Mouse (Mus musculus) heart, adult 18-20 months (tissue): ENCODE data around the gene Sik1. TPM values are rescaled to one million over a fixed set of nuclear protein-coding genes. Genes with fewer than 3 reads are reported as not detected.
"Not testable (repeated sequence)": the region's sequence is repeated elsewhere in the genome, so short reads cannot be mapped to it uniquely, and the experiment has no call there.

Experiments used
- DNase-seq, 2 experiments: peaks; one replicate each; pipeline ENCODE4 v3.0.0; 2021 to 2022; ENCODE audit warnings: mixed read lengths in 1 of 2
- long read RNA-seq, 2 experiments: library from polyadenylated mRNA; stranded (forward); transcript quantifications; one replicate each; pipeline ENCODE4 v2.0.0; 2021
- total RNA-seq, 2 experiments: library from RNA; stranded (reverse); gene quantifications; 2 replicates each; pipeline ENCODE4 v1.2.3; 2021

Gene Sik1
- total RNA-seq = 10 to 100 TPM; 50.5 to 54.1 TPM
- long read RNA-seq, experiment 1 = 0 reads
- long read RNA-seq, experiment 2, partial matches to known transcripts = 1 of 4 reads
- long read RNA-seq, experiment 2, other reads (novel, unspliced or antisense) = 3 of 4 reads

DNA sequence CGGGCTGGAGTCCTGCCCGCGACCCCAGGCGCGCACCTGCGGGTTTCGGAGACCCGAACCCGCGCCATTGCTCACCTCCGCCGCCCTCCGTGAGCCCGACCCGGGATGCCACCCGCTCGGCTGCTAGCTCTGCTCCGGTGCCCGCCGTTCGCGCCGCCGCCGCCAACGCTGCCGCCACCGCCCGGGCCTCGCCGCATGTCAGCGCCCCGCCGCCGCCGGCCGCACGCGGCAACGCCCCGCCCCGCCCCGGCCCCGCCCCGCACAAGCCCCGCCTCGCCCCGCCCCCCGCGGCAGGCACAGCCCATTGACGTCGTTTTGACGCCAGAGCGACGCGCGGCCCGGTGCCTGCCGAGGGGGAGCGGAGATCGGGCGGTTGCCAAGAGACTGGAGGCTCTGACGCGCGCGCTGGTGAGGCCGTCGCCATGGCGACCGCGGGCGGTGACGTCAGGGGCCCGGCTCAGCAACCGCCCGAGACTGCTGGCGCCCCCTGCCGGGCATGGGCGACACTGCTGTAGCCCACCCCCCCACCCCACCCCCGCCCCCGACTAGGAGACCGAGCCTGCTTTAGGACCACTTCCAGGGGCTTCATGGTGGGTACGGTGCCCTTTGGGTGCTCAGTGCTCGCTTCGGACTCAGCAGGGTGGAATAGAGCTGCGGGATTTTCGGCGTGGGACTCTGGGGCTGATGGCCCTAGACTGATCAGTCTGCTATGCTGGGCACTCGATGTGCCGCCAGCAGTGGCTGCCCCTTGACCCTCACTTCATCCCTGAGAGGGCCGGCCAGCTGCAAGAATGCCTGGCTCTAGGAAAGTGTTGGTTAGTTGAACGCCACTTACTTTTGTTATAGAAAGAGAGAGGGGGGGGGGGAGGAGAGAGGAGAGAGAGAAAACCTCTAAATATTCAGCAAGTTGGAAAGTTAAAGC lies at the start of gene Sik1:
Gene Sik1 (minus strand): TSS at position 208 of the 922 bp plus-strand sequence.
- DNase-seq = peak; percentile 96 to 98

DNA sequence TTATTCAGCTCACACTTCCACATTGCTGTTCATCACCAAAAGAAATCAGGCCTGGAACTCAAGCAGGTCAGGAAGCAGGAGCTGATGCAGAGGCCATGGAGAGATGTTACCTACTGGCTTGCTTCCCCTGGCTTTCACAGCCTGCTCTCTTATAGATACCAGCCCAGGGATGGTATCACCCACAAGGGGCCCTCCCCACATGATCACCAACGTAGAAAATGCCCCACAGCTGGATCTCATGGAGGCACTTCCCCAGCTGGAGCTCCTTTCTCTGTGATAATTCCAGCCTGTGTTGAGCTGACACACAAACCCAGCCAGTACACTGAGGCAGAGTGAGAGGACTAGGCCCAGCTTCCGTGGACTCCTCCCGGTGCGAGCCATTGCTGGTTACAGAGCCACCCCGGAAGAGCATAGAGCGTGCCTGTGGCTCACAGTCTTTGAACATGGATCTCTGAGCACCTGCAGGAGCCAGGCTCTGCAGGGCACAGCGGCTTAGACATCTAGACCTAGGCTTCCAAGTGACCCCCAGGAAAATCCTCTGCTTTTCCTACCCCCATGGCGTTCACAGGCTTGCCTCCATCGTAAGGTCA lies 49.7 kb upstream of the Sik1 start:
- DNase-seq = no peak

DNA sequence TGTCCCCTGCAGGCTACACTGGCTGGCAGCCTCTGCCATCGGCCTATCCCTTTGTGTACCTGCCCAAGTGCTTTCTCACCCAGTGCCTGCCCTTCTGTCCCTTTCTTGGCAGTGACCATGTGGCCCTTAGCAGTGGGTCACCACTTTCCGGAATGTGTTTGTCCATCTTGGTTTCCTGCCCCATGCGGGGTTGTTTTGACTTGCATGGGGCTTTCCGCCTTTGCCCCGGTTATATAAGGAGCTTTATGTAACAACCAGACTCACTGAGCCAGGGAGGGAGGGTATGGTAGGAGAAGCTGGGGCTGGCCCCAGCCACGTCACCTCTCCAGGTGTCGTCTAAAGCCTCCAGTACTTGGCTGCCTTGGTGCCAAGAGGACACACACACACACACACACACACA lies 48.4 kb upstream of the Sik1 start:
- no peak for DNase-seq

DNA sequence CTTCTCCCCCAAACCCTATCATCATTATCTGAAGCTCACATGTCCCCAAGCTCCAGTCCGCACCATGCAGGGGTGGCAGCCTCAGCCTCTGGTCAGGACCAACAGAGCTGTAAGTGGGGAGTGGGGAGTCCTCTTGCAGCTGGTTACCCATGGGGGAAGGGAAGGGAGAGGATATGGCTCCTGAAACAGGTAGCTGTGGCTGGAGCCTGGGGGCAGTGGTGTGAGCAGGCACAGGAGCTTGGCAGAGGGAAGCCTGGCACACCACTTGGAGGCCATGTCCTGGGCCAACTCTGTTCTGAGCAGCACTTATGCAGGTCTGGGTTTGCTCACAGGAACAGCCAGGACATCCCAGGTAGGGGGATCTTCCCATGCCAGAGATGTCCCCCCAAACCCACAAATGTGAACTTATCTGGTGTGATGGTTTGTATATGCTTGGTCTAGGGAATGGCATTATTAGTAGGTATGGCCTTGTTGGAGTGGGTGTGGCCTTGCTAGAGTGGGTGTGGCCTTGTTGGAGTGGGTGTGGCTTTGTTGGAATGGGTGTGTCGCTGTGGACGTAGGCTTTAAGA lies 47.1 kb upstream of the Sik1 start:
- no peak for DNase-seq

DNA sequence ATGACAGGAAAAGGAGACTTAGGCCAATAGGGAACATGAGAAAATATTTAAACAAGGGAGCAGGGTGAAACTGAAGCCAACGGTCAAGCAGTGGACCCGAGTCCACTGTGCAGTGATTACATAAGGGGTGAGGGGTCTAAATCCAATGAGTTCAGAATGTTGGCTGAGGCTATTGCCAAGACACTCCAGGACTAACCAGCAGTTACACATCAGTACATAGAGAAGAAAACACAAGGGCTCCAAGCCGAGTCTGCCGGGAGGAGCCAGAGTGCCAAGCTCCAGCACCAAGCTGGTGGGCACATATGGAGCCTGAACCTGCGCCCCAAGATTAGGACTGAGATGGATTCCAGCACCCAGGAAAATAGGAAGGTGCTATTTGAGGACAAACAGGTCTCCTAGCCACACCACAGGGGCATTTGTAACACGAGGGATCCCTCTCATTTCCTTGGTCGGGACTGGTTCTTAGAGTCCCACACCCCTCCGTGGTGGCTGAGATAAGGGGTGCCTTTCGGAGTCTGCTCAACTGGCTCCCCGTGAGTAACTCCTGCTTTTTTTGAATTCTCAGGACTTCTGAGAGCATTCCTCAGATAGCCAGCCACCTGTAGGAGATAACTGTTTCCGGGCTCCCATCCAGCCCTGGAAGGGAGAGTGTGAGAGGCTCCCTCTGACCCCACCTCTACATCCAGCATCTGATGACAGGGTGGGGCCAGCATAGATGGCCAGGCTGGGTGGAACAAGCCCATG lies 46.0 kb upstream of the Sik1 start:
- peak in 1 of 2 experiments; percentile 55 for DNase-seq

DNA sequence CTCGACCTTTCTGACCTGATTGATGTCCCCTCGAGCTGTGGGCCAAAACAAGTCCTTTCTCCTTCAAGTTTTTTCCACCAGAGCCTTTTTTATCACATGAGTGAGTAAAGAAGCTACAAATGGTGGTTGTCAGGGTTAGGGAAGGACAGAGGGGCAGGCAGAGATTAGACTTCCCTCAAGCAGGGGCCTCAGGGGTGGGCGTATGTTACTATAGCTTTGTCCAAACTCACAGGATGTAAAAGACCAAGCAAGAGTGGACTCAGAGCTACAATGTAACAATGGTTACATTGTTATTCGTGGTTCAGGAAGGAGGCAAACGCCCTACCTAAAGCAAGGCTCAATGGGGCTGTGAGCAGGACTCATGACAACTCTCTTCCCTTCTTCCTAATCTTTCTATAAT lies 43.3 kb upstream of the Sik1 start:
- DNase-seq = no peak

DNA sequence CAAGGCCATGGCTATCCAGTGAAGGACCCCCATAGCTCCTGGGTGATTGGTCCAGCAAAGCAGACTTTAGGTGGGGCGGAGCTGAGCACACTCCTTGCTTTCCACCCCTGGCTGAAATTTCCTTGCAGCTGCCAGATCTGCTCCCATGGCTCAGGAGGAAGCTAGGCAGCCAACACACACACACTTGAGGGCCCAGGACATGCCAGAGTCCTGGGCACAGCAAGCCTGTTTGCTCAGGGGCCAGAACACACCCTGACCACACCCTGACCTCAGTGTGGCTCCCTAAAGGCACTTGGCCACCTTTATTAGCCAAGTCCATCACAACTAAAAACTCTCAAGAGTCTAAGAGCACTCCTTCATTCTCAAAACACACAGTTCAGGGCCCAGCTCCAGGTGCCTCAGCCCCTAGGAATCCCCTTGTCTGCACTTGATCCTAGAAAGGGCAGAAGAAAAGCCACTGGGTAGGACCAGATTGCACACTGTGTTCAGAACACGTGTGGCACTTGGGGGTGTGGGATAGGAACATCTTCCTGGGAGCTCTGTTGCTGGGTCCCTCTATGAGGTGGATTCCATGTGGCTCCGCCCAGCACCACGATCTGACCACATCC lies 41.7 kb upstream of the Sik1 start:
- DNase-seq = peak in 1 of 2 experiments; percentile 47

DNA sequence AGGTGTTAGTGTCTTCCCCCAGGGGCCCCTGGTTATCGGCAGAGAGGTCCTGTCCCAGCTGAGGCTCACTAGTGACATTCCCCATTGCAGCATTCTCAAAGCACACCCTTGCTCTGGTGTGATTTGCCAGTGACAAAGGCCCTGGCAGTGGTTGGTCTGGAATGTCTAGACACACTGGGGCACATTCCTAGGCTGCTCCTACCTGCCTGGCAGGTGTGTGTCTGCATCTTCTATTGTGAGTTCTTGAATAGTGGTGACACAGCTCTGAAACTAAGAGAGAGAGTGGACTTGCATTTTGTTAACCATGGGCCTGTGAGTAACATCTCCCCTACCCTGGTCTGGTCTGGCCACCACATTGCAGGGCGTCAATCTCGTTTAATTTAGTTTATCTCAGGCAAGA lies 41.1 kb upstream of the Sik1 start:
- no peak for DNase-seq

DNA sequence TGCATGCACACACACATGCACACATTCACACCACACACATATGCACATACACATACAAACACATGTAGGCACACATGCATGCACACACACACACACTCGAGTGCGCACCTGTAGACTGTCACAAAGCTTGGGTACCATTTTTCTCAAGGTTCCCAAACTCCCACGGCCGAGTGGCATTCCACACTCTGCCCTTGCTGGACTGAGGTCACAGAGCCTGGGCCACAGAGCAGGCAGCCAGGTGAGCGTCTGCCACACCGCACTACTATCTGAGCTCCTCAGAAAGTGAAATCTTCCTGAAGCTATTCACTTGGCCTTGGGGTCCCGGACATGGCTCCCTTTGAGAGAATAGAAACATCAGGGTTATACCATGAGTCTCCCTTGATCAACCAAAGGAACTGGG lies 40.7 kb upstream of the Sik1 start:
- DNase-seq = no peak

DNA sequence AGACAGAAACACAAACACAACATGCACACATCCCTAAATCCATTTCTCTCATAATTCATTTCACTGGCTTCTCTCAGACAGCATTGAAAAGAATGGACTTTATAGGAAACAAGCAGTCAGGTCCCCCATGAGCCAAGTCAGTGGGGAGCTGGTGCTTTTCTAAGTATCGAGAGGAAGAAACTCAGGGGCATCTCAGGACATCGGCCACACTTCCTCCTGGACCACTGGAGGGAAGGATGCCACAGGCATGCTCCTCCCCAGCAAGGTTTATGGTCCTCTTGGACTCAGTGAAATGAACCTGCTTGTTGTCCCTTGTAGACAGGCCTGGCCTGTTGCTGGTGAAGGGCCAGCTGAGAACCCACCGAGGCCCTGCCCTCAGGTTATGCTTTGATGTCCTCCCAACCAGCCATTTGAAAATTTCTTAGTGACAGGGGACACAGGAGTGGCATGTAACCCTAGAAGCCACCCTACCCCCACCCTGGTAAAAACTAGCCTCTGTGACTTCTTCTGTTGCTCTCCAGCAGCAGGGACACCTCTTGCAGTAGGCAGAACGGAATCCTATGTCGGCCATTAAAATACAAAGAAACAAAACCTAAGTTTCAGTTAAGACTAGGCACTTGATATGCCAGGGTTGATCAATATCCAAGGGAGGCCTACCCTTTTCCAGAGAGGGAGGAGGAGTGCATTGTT lies 37.9 kb upstream of the Sik1 start:
- no peak for DNase-seq

DNA sequence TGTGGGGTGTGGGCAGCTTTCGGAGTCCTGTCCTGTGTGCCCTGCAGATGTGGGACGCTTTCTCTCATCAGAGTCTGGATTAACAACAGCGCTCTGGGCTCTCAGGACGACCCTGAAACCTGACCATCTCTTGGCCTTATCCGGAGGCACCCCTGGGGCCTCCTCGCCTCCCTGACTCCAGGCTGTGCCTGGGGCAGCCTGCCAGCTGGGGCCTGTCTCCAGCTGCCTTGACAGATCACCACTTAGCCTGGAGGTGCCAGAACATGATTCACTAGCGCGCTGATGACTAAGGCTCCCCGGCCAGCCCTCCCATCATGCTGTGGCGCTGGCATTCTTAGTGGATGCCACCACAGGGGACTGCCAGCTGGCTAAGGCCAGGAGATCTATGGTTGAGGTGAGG lies 37.1 kb upstream of the Sik1 start:
- peak; percentile 84 to 91 for DNase-seq

DNA sequence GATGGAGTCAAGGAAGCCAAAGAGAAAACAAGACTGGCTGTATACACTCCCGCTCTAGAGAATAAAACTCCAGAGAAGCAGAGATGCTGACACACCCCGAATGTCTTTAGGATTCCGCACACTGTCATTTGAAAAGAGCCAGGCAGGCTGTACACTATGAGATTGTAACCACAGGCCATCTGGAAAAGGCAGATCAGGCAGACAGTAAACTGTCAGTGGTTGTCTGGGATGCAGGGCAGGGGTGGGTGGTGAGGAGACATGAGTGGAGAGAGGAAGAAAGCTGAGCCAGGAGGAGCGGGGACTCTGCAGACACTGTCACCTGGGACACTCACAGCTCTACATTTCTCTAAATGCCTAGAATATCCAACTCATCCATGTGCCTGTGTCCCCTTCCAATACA lies 36.3 kb upstream of the Sik1 start:
- no peak for DNase-seq

DNA sequence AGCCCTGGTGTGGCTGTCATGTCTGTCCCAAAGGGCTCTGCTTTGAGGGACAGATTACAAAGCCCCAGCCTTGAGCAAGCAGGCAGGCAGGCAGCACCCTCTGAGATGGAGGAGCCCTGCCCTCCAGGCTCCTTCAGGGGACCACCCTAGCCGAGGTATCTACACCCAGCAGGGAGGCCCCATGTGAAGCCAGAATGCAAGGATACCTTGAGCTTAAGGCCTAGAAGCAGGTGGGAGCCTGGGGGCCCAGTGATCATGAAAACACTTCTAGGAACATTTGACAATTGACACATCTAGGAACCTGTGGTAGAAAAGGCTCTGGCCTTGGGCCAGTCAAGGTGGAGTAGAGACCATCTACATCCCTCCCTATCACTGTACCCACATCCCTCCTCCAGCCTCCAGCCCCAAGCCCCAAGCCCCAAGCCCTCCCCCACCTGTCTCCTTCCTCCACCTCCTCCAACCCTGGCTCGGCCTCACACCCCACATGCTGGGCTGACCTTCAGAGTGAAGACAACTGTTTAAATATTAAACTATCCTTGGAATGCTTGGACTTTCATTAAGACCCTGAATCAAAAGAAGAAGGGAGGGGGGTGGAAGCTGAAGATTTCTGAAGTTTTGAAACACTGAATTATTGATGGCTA lies 34.8 kb upstream of the Sik1 start:
- no peak for DNase-seq

DNA sequence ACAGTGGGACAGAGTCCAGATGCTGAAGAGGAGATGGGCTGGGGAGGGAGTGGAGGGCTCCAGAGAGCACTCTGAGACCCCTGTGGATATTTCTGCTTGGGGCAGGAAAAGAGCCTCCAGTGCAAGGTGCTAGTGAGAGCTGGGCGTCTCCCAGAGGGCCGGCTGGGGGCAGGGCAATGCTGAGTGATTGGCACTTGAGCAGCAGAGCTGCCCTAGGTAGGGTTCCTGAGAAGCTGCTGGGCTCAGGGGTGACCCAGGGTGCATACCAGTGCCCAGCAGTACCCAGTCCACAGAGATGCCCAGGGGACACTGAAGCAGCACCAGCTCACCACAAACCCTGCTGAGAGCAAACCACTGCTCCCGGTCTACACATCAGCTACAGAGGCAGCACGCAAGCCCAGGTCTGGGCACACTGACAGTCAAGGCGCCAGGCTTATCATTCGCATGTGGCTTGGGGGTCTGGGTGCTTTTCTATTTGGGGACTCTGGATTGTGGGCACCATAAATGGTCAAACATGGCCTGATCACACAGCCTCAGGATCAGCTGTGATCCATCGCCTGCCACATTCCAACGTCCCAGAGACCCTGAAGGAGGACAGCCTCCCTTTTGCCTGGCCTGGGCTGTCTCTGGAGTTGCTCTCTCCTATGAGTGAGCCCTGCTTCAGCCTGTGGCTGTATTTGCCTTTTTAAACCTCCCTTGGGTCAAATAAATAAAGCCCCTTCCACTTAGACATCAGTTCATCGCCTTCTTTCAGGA lies 34.0 kb upstream of the Sik1 start:
- DNase-seq = no peak

DNA sequence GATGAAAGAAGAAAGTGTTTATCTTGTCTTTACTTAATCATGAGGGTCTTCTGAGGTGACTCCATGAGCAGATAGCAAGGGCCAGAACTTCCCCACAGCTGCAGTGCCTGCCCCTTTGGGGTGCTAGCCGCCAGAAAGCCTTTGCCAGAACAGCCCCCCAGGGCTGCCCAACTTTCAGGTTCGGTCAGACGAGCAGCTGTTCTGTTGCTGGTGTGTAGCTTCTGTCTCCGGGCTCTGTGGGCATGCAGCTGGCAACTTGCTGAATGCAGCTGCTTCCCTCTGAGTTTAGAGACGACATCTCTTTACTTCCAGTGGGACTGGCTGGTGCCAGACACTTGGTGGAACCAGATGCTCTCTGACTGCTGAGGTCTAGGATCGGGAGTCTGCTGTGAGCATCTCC lies 32.9 kb upstream of the Sik1 start:
- no peak for DNase-seq

DNA sequence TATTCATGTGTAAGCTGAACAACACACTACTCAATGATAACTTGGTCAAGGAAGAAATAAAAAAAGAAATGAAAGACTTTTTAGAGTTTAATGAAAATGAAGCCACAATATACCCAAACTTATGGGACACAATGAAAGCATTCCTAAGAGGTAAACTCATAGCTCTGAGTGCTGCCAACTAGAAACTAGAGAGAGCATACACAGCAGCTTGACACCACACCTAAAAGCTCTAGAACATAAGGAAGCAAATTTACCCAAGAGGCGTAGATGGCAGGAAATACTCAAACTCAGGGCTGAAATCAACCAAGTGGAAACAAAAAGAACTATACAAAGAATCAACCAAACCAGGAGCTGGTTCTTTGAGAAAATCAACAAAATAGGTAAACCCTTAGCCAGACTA lies 29.1 kb upstream of the Sik1 start:
- DNase-seq = not testable (repeated sequence)

DNA sequence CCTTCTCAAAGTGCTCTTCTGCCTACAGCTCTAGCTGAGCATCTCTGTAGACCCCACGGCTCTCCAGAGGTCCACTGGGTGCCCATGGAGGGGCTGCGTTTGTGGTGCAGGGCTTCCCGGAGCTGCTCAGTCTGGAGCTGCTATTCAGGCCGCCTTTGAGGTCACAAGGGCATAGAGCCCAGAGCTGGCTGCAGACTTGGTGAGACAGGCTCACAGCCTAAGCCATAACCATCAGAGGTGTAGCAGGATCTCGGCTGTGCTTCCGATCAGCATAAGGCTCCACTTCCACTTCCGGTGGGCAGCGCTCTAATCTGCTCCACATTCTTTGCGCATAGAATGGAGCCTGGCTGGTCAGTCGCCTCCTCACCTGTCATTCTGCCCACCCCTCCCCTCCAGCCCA lies 23.8 kb upstream of the Sik1 start:
- DNase-seq = no peak

DNA sequence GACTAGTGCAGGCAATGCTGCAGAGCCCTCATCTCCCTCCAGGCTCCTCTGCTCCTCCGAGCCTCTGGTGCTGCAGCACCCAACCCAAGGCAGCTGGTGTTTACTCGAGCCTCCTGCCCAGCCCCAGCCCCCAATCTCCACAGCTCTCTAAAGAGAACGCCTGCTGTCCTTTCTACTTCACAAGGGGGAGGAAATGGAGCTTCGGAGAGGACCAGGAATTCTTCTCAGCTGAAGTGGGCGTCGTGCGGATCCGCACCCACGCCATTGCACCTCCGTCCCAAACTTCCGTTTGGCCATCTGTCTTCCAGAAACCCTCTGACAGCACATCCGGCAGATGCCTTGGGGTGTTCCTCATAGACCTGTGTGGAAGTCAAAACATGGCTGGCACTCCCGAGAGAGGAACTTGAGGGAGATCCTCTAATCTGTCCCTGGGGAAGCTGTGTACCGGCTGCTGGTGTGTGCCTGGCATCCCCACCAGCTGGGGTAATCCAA lies 22.1 kb upstream of the Sik1 start:
- no peak for DNase-seq

DNA sequence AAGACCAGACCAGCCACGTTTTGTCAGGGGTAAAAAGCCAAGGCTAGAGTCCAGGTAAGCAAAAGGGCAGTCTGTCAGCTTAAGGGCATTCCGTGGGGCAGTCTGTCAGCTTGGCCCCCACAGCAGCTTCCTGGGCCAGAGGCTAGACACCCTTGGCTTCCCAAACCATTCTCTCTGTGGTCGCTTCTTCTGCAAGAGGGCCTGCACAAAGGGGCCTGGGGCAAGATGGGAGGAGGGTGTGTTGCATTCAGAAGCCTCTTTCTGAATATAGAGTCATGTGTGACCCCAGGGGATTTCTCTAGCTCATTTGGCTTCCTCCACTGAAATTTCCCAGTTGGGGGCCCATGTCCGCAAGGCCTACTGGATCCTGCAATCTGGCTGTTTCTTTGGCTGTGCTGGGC lies 21.6 kb upstream of the Sik1 start:
- peak in 1 of 2 experiments; percentile 38 for DNase-seq

DNA sequence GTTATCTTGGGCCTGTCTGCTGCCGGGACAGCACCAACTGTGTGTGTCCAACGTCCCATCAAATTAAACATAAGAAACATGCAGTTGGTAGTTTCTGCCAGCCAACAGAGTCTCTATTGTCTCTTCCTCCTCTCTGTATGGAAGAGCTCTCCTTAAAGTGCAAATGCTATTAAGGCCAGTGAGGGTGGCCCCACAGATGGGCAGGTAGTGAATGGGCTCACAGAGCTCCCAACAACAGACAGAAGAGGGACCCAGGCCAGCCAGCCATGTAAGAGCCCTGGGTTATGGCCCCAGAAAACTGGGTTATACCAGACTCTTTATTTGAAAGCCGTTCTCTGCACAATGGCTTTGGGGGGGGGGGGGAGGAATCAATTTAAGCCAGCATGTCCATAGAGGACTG lies 21.2 kb upstream of the Sik1 start:
- no peak for DNase-seq
